Mouse (Mus musculus): Measurements from ENCODE around the gene Pafah2.
A peak's percentile ranks its signal among the peaks of the same experiment; 100 is the strongest.
"Not testable (repeated sequence)": the region's sequence is repeated elsewhere in the genome, so short reads cannot be mapped to it uniquely, and the experiment has no call there.

The Pafah2 gene

DNA sequence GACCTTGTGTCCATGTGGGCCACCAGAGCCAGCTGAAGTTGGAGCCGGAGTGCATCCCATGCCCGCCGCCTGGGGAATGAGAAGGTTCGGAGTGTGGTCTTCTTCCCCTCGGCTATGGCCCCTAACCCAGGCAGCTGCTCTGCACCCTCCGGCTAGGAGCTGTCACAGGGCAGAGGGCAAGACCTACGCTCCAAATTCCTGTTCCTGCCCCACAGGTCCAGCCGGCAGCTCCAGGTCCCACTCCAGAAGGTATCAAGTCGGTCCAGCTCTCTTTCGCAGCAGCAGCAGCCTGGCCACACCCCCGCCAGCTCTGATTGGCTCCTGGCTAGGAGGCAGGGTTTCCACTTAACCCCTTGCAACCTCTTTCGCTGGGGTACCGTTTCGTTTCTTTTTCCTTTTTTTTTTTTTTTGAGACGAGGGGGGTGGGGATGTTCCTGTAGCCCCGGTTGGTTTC, 23.8 kb upstream of the Pafah2 start:
- peak; percentile 78 to 83 for DNase-seq (ENCODE audit: low spot score in 2 of 2)

DNA sequence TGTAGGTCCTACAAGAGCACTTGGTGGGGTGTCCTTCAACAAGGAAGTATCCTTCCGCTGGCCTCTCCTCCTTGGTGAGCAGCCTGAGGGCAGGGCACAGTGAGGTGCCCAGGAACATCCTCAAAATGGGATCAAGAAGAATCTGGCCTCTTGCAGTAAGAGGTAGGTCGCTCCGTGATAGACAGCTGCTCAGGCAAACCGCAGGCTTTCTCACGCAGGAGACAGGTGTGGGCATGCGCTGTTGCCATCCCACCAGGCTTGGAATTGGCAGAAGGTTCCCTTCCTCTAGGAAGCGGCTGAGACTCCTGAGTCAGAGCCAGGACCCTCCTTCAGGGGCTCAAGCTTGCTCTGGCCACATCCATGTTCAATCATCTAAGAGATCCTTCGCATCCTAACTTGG, 22.8 kb upstream of the Pafah2 start:
- DNase-seq (ENCODE audit: low spot score in 2 of 2), result no peak

DNA sequence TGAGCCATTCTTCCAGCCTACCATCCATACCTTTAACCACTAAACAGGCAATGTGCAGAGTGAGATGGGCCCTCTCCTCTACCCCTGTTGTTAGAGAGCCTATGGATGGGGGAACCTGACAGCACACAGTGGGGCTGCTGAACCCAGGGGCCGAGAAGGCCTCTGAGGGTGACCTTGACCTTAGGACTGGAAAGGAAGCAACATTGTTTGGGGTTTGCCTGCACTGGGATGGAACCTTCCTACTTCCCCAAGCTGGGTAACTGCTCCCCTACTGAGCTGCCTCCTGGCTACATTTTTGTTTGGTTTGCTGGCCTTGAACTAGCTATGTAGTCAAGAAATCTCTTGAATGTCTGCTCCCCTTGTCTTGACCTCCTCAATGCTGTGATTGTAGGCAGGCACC, 21.8 kb upstream of the Pafah2 start:
- DNase-seq (ENCODE audit: low spot score in 2 of 2), result no peak

DNA sequence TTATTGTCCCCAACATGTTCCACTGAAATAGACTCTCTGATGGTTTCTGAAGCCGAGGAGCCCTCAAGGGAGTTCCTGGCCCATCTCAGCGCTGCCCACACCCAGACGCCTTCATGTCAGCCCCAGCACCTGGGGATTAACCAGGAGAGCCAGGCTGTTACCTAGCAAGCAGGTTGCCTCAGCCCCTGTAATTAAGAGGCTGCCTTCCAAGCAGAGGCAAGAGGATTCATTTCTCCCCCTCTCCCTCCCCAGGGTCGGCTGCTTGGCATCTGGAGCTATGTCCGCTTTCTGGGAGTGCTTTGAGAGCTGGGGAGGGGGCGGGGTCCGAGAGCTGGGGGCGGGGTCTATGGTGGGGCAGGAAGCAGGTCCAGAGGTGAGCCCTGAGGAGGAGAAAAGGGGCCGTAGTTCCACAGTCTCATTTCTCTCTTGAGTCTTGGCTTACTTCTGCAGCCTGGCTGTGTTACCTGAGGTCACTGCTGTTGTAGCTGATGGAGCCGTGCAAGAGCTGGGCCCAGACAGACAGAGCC, 18.0 kb upstream of the Pafah2 start:
- DNase-seq (ENCODE audit: low spot score in 2 of 2), result no peak

DNA sequence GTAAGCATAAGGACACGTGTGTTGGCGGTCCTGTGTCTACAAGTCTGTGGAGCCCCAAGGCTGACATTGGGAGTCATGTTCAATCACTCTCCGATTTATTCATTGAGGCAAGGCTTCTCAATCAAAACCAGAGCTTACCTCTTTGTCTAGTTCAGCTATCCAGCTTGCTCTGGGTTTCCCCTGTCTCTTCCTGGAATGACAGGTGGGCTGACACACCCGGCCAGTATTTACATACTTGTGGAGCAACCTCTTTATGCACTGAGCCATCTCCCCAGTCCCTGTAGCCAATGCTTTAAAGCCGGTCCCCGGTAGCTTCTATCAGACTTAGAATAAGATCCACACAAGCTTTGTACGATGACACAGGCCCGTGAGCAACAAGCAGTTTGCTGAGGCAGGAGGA, 16.6 kb upstream of the Pafah2 start:
- no peak for DNase-seq (ENCODE audit: low spot score in 2 of 2)

DNA sequence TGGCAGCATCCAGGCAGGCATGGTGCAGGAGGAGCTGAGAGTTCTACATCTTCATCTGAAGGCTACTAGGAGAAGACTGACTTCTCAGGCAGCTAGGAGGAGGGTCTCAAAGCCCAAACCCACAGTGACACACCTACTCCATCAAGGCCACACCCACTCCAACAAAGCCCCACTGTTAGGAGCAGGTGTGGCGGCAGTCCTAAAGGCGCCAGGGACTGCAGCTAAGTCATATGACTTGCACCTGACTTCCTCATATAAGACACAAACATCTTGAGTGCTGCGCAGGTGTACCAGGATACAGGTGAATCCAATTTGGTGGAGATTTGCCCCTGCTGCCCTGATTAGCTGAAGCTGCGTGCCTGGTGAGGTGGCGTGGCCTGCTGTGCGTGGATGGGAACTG, 12.4 kb upstream of the Pafah2 start, which contains the start of gene Extl1:
Gene Extl1 (minus strand): TSS at position 101 of the 400 bp plus-strand sequence.
- not testable (repeated sequence) for DNase-seq (ENCODE audit: low spot score in 2 of 2)

DNA sequence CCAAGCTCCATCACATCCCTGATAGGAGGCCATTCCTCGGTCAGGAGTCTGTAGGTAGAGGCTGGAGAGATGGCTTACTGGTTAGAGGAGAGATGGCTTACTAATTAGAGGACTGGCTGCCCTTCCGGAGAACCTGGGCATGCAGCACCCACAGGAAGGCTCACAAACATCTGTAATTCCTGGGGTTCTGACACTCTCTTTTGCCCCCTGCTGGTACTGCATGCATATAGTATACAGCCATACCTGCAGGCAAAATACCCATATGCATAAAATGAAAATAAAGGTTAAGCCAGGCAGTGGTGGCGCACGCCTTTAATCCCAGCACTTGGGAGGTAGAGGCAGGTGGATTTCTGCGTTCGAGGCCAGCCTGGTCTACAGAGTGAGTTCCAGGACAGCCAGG, 8.9 kb upstream of the Pafah2 start:
- no peak for DNase-seq (ENCODE audit: low spot score in 2 of 2)

DNA sequence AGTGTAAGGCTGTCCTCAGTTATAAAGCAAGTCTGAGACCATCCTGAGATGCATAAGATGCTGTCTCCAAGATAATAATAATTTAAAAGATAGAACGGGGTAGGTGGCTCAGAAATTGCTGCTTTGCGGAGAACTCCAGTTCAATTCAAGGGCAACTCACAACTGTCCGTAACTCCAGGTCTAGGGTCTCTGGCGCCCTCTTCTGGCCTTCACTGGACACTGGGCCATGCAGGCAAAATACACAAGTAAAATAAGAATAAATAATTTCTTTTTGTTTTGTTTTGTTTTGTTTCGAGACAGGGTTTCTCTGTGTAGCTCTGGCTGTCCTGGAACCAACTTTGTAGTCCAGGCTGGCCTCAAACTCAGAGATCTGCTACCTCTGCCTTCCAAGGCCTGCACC, 7.7 kb upstream of the Pafah2 start:
- peak; percentile 39 to 63 for DNase-seq (ENCODE audit: low spot score in 2 of 2)

DNA sequence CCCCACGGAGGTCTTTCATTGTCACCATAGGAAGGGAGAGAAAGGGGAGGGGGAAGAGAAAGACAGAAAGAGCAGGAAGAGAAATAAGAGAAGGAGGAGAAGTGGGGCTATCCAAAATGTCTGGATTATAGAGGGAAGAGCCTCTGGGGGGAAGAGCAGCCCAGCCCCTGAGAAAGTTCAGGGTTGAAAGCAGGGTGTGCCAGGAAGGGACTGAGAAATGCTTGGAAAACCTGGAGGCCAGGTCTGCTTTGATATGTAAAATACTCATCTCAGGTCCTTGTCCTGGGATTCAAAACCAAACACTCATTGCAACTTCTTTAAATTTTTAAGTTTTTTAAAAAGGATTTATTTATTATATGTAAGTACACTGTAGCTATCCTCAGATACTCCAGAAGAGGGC, 4.5 kb upstream of the Pafah2 start:
- no peak for DNase-seq (ENCODE audit: low spot score in 2 of 2)

DNA sequence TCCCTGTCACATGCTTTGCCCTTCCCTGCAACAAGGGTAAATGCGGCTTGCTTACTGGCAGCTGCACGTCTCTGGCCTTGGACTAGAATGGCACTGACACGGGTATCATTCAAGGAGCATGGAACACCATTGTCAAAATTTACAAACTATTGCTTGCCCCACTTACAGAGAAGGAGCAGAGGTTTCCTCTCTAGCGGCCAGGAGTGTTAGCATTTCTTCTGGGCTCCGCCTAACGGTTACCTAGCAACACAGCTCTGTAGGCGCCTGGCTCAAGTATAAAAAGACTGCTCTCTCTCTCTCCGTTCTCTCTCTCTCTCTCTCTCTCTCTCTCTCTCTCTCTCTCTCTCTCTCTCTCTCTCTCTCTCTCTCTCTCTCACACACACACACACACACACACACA, 3.5 kb upstream of the Pafah2 start:
- DNase-seq (ENCODE audit: low spot score in 2 of 2), result no peak

DNA sequence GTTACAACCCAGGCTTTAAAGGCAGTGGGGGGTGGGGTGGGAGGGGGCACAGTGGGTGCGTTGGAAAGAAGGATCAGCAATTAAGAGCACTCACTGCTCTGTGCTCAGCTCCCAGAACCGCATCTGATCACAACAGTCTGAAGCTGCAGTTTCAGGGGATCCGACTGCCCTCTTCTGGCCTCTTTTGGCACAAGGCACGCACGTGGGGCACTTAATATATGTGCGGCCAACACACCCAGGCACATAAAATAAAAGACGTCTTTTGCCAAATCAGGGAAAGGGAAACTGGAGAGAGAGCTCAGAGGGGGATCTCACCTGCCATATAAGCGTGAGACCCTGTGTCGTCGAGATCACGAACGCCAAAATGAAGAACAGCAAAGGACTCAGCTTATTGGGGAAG, 3.1 kb upstream of the Pafah2 start:
- no peak for DNase-seq (ENCODE audit: low spot score in 2 of 2)

DNA sequence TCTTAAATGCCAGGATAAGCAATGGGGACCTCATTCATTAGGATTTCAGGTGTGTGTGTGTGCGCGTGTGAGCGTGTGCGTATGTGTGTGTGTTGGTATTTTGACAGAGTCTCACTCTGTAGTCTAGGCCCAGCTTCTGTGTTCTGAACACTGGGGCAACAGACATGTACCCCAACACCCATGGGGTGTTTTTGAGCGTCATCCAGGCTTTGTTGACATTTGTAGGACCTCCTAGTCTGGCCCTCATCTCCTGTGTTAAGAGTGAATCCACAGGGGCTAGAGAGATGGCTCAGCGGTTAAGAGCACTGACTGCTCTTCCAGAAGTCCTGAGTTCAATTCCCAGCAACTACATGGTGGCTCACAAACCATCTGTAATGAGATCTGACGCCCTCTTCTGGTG, 978 bp upstream of the Pafah2 start:
- DNase-seq (ENCODE audit: low spot score in 2 of 2), result no peak

DNA sequence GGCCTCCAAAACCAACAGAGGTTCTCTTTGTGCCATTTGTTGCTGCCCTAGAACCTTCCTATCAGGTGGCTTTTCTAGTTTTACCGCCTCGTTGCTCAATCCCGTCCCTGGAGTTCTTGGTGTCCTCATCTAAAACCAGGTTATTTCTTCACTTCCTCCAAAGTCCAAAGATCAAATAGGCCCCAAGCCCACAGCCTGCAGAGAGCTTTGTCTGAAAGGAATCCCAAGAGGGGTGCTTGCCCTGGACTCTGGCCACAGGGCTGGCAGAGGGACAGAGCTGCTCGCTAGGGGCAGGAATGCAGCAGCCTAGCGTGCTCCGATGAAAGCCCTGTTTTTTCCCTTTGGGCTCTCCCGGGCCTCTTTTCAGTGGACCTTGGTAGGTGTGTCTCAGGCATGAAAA, 1.0 kb downstream of the Pafah2 start:
- peak; percentile 36 to 62 for DNase-seq (ENCODE audit: low spot score in 2 of 2)

DNA sequence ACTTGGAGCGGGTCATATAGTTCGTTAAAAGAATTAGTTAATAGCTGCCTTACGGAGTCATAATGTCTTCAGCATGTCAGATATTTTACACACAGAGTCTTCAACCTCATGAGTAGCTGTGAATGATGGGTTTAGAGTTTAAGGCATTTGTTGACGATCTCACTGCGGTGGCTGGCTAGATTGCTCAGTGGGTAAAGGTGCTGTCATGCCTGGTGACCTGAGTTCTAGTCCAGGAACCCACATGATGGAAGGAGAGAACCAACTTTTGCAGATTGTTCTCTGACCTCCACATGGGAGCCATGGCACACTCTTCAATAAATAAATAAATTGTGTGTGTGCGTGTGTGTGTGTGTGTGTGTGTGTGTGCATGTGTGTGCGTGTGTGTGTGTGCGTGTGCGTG, 1.6 kb downstream of the Pafah2 start:
- DNase-seq (ENCODE audit: low spot score in 2 of 2), result no peak

DNA sequence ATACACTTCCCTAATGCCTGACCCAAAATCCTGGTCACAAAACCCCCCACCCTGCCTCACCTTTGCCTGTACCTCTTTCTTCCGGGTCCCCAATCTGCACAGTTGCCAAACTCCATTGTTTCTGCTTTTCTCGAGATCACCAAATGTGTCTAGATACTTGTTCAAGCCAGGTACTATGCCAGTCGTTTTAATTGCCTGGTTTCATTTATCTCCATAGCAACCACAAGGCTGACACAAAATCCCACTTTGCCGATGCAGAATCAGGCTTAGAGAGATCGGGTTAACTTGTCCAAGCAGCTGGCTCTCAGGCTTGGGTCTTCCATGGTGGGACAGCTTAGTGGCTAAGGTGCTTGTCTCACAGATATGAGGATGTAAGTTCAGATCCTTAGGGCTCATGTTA, 4.1 kb downstream of the Pafah2 start:
- no peak for DNase-seq (ENCODE audit: low spot score in 2 of 2)

DNA sequence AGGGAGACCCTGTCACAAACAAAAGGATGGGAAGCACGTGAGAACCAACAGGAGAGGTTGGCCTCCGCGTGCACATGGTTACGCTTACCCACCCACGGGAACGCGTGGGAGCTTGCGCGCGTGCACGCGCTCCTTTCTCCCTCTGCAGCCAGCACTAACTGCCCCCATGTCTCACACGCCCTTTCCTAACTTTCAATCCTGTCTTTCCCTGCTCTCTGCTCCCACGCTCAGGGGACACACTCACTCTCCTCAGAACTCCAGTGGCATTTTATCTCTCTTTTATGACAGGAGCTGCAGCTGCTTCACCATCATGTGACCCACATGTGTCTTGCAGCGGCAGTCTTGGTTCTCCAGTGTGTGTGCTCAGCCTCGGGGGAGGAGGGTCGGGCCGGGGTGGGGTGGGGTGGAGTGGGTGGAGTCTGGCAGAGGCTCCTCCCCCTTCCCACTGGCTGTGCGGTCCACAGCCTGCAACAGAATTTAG, 5.1 kb downstream of the Pafah2 start:
- DNase-seq (ENCODE audit: low spot score in 2 of 2), result peak; percentile 41 to 50

DNA sequence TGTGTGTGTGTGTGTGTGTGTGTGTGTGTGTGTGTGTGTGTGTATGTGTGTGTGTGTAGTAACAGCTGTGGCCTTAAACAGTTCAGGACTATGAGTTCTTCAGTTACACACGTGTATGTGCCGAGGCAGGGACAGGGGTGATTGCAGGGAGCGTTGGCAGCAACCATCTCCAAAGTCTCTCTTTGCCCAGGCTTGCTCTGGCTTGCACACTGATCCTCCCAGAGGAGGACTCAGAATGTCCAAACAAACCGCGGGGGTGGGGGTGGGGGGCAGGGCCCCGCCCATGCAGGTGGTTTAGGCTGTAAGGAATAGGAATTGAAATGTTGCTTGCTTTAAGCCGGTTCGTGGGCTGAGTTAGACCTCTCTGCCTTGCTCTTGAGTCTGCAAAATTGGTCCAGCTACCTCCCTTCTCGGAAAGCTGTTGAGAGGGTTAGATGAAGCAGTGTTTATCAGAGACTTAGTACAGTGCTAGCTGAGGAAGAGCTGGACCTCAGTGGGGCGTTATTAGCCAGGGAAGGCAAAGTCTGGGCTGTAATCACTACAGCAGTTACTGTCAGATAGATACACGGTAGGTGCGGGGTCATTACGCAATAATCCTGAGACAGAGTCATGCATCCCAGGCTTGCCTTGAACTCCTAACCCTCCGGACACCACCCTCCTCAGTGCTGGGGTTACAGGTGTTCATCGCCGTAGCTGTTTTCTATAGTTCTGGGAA, 5.9 kb downstream of the Pafah2 start:
- peak; percentile 43 to 56 for DNase-seq (ENCODE audit: low spot score in 2 of 2)

DNA sequence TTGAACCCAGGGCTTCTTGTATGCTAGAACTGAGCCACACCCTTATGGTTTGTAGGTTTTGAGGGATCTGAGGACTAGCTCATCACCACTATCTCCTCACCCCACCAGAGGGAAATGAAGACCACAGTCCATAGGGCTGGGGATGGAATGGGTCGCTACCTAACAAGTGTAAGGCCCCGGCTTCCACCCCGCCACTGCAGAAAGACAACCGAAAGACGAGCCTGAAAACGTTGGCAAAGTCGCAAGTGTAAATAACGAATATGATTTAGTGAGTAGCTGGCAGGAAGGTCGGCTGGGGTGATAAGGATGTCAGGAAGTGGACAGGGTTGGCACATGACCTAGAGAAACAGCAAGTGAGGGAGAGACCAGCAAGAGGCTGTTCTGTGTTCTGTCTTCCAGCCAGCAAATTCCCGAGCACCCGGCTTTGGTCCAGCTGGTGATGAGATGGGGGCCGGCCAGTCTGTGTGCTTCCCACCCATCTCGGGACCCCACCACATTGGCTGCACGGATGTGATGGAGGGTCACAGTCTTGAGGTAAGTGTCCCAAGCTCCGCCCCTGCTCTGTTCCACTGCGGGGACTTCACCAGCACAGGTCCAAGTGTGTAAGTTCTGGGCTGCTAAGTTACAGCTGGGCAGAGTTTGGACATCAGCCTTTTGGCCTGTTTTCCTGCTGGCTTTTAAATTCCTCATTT, 6.6 kb downstream of the Pafah2 start:
- peak; percentile 39 to 58 for DNase-seq (ENCODE audit: low spot score in 2 of 2)

DNA sequence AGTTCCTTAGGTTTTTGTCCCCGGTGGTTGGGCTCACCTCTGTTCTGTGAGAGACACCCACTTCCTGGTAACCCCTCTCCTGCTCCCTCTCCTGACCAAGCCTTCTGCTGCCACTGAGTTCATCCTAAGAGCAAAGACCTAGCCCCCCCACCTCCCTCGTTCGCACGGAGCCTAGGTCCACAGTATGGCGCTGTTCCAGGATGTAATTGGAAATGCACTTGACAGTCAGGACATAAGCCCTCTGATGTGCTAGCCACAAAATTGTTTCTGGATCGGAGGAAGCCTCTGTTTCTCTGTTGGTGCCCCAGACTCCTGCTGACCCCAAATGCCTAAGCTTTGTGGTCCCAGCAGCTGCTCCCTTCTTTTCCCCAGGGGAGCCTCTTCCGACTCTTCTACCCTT, 7.6 kb downstream of the Pafah2 start:
- DNase-seq (ENCODE audit: low spot score in 2 of 2), result no peak

DNA sequence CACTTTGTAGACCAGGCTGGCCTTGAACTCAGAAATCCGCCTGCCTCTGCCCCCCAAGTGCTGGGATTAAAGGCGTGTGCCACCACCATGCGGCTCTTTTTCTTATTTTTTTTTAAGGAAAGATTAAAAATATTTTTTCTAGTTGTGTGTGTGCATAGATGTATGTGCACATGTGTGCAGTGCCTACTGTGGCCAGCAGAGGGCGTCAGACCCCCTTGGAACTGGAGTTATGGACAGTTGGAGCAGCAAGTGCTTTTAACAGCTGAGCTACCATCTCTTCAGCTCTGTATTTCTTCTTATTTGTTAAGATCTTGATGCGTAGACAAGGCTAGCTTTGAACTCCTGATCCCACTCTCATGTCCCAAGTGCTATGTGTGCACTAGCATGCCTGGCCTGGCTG, 13.2 kb downstream of the Pafah2 start:
- no peak for DNase-seq (ENCODE audit: low spot score in 2 of 2)

DNA sequence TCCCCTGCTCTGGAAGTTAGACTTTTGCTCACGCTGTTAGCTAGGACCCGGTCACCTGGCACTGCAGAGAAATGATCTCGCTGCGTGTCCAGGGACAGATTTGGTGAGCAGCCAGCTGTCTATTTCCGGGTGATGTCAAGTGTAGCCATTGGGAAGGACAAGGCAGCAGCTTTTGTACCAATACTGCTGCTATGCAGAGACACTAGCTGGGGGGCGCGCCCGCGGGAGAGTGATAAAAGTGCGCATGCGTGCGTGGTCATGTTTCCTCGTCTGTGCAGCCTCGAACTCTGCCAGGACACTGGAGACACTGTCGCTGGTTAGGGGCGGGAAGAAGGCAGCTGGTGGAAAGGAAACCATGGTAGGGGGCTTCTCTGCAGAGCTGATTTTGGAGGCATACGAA, 20.1 kb downstream of the Pafah2 start:
- no peak for DNase-seq (ENCODE audit: low spot score in 2 of 2)

DNA sequence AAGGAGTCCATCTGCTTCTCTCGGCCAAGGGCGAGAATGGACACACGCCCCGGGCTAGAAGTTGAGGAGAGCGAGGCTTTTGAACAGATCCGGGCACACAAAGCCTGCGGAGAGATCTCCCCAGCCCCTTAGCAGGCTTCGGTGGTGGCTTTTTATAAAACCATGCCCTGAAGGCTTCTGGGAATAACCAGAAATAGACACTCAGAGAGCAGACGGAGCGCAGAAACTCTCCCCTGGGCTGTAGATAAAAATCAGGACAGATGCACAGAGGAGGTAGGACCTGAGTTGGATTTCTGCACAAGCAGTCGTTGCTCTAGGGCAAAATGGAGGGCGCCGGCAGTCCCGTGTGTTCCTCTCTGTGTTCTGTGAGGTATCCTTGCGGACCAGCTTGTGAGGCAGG, 20.5 kb downstream of the Pafah2 start:
- DNase-seq (ENCODE audit: low spot score in 2 of 2), result no peak

DNA sequence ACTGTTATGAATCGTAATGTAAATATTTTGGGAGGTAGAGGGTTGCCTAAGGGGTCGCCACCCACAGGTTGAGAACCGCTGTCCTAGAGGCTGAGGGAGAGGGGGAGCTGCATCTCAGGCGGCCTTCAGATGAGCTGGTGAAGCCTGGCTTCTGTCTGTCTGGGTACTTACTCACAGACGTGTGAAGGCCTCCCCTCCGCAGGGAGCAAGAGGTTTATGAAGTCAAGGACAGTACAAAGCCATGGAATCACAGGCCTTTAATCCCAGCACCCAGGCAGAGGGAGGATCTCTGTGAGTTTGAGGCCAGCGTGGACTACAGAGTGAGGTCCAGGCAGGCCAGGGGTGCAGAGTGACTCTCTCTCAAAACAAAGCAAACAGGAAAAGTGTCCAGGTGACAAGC, 21.0 kb downstream of the Pafah2 start:
- DNase-seq (ENCODE audit: low spot score in 2 of 2), result no peak

Data from urinary bladder, adult 18-20 months (tissue).